Mouse (Mus musculus) gastrocnemius, adult 2 months (tissue): ENCODE data around the gene Lcmt1. TPM values are rescaled to one million over a fixed set of nuclear protein-coding genes. Genes with fewer than 3 reads are reported as not detected.

ENCODE experiments used
- DNase-seq: peaks from one replicate; pipeline ENCODE4 v3.0.0; 2022
- H3K27ac ChIP-seq: fragments of 200-600 bp; 2 replicates; pipeline ENCODE4 v1.8.1; 2022; ENCODE audit warnings: mild to moderate bottlenecking
- H3K4me3 ChIP-seq: fragments of 200-600 bp; 2 replicates; pipeline ENCODE4 v1.8.1; 2022; ENCODE audit warnings: mild to moderate bottlenecking, moderate library complexity
- CTCF ChIP-seq: fragments of 200-600 bp; IDR thresholded peaks from 2 replicates; pipeline ENCODE4 v1.8.1; 2022; ENCODE audit warnings: antibody characterized with exemption, mild to moderate bottlenecking, moderate library complexity
- intact Hi-C: fragments of 180-260 bp; cut with DNase I; formaldehyde crosslinking; loops from one replicate; pipeline ENCODE4 v1.15.1; 2025
- total RNA-seq, 2 experiments: library from RNA; stranded (reverse); gene quantifications; 2 replicates each; pipeline ENCODE4 v1.2.3; 2021

Lcmt1 gene
- total RNA-seq, 2 experiments from 2014 or later: 28.5 to 28.8 TPM

DNA sequence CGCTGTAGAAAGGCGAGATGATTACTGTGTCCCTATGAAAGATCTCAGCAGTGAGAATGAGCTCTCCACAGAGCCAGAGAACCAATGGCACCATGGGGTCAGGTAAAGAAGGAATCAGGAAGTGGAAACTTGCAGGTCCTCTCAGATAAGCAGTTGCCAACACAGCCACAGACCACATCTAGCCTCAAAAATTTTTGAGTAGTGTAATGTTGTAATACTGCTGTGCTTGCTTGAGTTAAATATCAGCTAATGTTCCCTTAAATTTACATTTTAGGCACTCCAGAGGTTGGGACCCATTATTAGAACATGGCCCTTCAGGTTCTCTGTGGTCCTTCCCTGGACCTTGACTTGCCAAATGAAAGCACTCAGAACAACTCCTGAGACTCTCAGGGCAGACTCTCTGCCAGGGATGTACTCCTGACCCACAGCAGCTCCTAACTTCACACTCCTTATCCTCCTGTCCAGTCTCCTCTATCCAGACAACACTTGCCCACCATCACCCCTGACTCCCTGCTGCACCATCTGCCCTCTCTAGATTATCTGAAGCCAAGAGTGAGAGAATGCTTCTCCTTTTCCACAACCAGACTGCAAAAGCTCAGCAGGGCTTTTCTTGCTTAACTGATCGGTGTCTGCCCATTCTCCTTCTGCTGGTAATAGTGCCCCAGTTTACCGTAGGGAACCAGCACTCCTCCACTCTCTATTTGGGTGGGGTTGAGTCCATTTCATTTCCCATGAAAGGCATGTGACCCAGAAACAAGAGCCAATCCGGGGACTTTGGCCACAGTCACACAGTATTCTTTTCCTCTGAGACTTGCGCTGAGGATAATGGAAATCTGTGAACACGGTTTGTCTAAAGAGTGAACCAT is 3.5 kb upstream of the Lcmt1 start:
- Histone ChIP-seq H3K4me3 (peak overlapping the region; percentile 94), H3K27ac (peak overlapping the region; percentile 93)
- no peak for TF ChIP-seq CTCF
- intact Hi-C loops: loop anchor here (5.0 kb wide), 1 partner anchor 34 kb away; no protein-coding TSS in a partner anchor
- peak; percentile 34 for DNase-seq

DNA sequence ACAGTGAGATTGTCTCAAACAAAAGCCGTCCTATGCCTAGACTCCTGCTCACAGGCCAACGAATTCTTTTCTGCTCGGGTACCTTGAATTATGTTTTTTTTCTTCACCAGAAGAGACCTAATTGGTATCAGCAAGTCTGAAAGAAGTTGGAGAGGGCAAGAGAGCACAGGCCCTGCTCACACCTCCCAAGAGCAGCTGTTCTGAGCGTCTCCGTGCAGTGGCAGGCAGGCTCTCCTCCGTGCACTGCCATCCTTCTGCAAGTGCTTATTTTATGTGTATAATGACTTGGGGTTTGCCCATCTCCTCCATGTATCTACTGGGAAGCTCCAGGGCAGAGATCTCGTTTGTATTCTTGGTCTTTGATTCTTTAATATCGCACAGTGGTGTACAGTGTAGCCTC is 2.8 kb upstream of the Lcmt1 start:
- peak overlapping the region; percentile 94 for H3K4me3 ChIP-seq
- intact Hi-C loops: loop anchor here (5.0 kb wide), 1 partner anchor 35 kb away; no protein-coding TSS in a partner anchor
- peak overlapping the region; percentile 93 for H3K27ac ChIP-seq

DNA sequence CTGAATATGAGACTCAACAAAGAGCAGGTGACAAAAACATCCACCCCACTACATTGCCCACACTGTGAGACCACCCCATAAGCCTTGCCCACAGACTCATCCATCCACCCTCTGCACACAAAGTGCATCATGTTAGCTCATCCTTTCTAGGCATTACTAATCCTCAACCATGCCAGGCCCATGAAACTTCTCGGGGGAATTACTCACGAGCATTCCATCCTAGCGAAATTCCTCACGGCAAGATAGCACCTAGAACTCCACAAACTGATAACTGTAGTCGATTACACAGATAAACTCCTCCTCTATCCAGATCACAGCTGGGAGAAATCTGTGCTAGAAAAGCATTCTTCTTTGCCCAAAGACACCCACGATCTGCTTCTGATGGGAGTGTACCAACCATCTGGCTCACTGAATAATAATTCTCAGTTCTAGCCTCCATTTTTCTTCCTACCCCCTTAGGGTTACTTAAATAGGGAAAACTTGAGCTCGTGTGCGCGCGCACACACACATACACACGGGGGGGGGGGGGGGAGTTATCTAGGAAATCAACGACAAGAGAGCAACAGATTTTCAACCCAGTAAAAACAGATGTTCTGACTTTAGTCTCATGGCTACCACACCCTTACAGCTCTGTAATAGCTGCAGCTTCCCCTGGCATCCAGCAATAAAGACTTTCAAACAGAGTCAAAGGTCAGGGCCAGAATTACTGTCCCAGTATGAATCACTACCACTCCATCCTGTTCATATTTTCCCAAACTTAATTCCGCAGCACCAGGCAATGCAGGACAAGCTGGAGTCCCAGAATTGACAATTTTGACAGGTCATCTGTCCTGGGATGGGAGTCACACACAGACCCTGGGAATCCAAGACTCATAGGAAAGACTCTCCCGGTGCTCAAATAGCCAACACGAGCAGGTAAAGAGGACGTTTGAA is 2.1 kb upstream of the Lcmt1 start:
- no peak for DNase-seq
- no peak for TF ChIP-seq CTCF
- peak overlapping the region; percentile 93 for H3K27ac ChIP-seq
- intact Hi-C loops: loop anchor here (2.0 to 5.0 kb wide), 2 partner anchors 25 to 35 kb away; no protein-coding TSS in a partner anchor
- H3K4me3 ChIP-seq: peak overlapping the region; percentile 94

More for the DNA sequence above, 2.8 kb upstream of the Lcmt1 start:
- TF ChIP-seq CTCF: no peak
- DNase-seq: no peak

DNA sequence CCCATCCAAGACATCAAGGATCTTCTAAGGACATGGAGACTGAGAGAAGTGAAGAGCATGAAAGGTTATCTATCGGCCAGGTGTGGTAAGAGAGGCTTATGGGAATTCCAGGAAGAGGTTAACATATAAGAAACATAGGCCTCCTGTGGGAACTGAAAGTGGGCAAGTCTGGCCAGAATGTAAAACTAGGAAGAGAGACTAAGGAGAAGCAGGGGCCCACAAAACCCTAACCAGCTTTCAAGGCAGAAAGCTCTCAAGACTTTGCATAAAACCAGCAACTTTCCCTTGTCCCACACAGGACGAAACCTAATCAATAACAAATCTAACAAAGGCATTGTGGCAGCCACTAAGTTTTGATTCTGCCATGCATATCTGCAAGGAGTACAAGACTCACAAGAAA is 1.4 kb upstream of the Lcmt1 start:
- intact Hi-C loops: loop anchor here (2.0 to 5.0 kb wide), 2 partner anchors 25 to 36 kb away; no protein-coding TSS in a partner anchor
- peak overlapping the region; percentile 93 for H3K27ac ChIP-seq
- TF ChIP-seq CTCF: no peak
- H3K4me3 ChIP-seq: peak overlapping the region; percentile 94
- no peak for DNase-seq

DNA sequence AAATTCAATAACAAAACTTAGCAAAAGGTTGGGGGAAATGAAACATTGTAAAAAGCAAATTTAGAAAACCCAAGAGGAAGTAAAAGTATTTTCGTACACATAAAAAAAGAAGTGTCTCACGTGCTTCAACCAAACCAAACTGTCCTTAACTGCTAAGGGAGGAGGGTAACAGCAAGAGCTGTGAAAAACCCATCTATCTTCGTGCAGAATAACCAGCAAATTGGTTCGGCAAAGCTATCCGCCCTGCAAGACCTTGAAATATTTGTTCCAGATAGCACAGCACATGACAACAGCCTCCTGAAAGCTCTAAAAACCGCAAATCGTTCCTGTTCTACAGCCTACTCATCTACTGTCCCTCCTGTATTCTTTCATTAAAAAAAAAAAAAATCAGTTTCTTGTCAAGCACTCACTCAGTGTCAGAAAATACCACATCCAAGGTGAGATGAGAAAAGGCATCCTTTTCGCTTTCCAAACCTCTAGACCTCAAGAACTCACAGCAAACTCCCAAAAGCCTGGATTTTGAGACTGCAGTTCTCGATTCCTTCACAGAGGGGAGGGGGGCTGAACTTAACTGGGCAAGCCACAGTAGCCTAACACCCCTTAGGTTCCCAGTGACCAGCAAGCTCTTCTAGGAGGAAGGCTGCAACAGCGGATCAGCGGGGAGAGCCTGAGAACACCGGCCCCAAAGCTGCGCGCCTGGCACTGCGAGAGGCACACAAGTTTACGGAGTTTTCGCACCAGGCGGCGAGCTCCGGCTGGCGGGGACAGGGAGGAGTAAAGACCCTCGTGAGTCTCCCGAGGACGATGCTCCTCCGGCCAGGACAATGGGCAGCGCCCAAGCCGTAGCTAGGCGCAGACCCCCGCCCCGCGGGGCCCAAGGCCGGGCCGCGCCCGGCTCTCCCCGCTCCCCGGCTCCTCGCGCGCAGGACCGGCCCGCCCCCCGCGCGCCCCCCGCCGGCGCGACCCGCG is 522 bp upstream of the Lcmt1 start:
- Histone ChIP-seq H3K27ac (peak overlapping the region; percentile 93), H3K4me3 (peak overlapping the region; percentile 94)
- DNase-seq: no peak
- no peak for TF ChIP-seq CTCF
- intact Hi-C loops: loop anchor here (2.0 to 5.0 kb wide), 2 partner anchors 26 to 37 kb away; no protein-coding TSS in a partner anchor

DNA sequence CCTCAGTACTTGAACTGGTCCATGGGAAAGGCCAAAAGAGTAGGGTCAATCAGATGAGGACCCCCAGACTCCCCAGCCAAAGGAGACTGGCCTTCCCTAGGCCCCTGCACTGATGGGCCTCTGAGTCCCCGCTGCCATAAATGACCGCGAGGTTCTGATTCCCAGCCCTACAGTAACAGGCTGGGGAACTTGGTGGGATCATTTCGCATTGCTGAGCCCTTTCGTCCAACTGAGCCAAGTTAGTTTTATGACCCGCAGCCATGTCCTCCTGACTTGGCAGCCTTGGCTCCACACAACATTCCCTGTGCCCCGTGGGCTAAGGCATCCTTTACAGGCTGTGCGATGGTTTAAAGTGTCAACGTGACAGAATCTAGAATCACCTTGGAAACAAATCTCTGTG is 1.1 kb downstream of the Lcmt1 start:
- peak; percentile 51 for DNase-seq
- no peak for TF ChIP-seq CTCF
- Histone ChIP-seq H3K27ac (peak overlapping the region; percentile 93), H3K4me3 (peak overlapping the region; percentile 94)
- intact Hi-C loops: no loop called here

DNA sequence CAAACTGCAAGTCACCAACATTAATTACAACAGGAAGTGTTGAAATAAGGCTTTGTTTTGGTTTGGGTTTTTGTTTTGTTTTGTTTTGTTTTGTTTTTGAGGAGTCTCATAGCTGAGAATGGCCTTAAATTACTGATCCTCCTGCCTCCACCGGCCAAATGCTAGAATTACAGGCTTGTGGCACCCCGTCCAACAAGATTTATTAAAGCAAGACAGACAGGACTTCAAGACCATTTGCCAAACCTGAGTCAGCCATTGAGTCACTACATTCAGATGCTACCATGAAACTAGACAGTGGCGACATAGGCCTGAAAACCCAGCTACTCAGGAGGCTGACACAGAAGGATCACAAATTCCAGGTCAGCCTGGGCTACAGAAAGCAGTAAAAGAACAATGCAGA is 1.9 kb downstream of the Lcmt1 start:
- TF ChIP-seq CTCF: peak; percentile 45
- Histone ChIP-seq H3K27ac (peak overlapping the region; percentile 93), H3K4me3 (no peak overlapping the region; the same call in 1 of the 2 replicates)
- DNase-seq: peak; percentile 29
- intact Hi-C loops: no loop called here

DNA sequence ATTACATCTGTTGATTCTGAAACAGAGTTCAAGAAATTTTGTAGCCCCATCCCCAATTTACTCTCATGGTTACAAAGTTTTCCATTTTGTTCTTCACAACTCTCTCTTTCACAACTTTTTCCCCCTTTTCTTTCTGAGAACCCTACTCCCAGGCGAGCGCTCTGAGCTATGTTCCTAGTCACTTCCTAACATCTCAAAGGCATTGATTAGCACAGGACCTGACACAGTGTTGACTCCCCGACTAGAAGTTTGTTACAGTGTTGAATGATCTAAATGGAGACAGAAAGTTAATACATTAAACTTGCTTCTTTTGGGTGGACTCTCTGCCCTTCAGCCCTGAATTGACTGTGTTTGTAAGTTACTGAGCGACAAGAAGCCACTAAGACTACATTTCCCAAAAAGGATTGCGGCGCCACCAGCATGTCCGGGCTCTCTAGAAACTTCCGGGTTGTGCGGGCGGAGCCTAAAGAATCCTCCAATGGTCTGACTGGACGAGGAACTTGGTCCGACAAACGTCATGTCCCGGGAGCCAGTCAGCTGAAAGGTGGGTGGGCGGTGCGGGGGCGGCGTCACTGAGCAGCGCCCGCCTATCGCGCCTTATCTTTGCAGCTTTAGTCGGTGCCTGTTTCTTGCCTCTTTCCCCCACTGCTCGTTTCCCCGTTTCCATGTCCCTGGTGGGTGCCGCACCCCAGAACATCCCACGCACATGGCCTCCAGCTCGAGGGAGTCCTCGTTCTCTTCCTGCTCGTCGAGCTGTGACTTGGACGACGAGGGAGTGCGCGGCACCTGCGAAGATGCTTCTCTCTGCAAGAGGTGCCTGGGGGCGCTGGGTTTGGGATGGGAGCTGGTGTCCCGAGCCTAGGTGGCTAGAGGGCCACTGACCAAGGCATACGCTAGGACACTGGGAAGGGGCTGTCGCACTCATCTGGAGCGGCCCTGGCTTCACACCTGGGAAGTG is 8.1 kb downstream of the Lcmt1 start:
- peak overlapping the region; percentile 89 for H3K27ac ChIP-seq
- peak overlapping the region; percentile 98 for H3K4me3 ChIP-seq
- intact Hi-C loops: no loop called here
- peak; percentile 96 for DNase-seq
- no peak for TF ChIP-seq CTCF

DNA sequence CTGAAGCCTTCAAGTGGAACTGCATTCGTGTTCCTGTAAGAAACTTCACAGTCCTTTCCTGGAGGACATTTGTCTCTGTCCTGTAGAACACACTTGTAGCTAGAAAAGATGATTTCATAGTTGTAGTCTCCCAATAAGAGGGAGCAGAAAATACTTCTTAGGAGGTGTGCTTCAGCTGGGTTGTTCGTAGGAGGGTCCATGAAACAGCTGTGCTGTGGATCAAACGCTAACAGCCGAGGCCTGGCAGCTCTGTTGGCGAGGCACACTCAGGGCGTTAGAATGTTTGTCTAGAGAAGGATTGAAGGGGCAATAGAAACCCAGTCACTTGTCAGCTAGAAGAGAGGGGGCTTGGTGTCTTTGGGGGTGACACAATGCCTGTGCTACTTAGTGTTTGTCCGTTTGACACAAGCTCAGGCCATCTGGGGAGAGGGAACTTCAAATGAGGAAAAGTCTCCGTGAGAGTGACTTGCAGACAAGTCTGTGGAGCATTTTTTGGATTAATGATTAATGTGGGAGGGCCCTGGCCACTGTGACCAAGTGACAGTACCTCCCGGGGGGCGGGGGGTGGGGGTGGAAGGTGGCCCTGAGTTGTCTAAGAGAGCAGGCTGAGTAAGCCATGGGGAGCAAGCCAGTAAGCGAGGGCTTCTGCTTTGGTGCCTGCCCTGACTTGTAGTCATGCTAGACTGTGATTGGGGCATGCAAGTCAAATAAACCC is 16.3 kb downstream of the Lcmt1 start:
- DNase-seq: no peak
- H3K27ac ChIP-seq: peak overlapping the region; percentile 8; the same call in 1 of the 2 replicates
- no peak for TF ChIP-seq CTCF
- no peak overlapping the region for H3K4me3 ChIP-seq
- intact Hi-C loops: no loop called here

DNA sequence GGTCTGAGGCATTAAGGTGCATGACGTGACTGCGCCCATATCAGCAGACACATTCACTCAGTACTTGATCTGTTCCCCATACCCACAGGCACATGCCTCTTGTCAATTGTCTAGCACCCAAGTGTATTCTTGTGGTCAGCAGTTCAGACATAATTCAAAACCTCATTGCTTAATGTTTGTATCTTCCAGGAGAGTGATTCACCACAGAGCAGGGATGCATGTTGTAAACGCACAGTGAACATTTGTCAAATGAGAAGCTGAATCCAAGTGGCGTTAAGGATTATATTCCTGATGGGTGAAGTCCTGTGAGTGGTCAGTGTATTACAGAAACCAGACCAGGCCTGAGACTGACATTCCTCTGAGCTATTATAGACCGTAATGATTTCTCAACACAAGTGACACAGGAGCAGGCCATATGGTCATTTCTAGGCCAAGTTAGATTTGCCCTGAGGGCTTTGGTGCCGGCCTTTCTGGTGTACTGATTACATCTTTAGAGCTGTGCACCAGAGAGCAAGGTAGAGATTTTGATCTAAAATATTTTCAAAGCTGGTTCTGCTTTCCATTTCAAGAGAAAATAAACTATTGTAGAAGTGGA is 20.2 kb downstream of the Lcmt1 start:
- DNase-seq: no peak
- no peak for TF ChIP-seq CTCF
- no peak overlapping the region for H3K4me3 ChIP-seq
- H3K27ac ChIP-seq: peak overlapping the region; percentile 67
- intact Hi-C loops: no loop called here
